Mouse (Mus musculus) adrenal gland, postnatal 14 days (tissue): Measurements from ENCODE around the gene C2cd2. TPM values are rescaled to one million over a fixed set of nuclear protein-coding genes. Genes with fewer than 3 reads are reported as not detected.

Experiments
- DNase-seq: peaks from one replicate; pipeline ENCODE4 v3.0.0; 2021; ENCODE audit warnings: mixed read lengths
- total RNA-seq: library from RNA; stranded (reverse); gene quantifications from 2 replicates; pipeline ENCODE4 v1.2.3, GENCODE M21; 2021

The C2cd2 gene
- total RNA-seq, 1 experiment from 2014 or later, result 38.2 TPM

DNA sequence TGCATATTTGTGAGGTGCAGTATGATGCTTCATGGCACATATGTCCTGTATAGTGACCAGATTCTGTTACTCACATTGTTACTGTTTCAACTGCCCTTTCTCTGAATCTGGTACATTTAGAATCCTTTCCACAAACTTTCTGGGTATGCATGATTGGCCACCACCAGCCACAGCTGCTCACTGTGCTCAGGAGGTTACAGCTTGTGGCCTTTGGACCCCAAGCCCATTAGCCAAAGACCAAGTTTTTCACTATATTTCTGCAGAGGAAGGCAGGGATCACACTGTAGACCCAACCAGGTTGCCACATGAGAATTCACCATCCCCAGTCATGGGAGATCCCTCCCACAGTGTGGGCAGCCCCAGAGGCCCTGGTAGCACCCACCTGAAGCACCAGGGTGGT is 79.5 kb downstream of the C2cd2 start:
- DNase-seq, result no peak

DNA sequence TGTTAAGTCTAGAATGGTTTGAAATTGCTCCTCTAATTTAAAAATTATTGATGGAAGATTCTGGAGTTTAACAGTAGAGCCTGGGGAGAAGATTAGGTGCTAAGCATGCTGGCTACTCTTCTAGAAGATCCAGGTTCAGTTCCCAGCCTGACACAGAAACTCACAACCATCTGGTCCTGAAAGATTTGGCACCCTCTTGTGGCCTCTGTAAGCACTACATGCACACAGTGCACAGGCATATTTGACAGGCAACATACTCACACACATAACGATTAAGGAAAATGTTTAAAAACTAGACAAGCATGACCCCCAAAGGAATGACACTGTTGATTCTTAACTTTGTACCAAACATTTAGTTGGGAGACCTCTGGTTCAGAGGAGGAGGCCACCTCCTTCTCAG is 83.3 kb downstream of the C2cd2 start:
- peak; percentile 65 for DNase-seq

DNA sequence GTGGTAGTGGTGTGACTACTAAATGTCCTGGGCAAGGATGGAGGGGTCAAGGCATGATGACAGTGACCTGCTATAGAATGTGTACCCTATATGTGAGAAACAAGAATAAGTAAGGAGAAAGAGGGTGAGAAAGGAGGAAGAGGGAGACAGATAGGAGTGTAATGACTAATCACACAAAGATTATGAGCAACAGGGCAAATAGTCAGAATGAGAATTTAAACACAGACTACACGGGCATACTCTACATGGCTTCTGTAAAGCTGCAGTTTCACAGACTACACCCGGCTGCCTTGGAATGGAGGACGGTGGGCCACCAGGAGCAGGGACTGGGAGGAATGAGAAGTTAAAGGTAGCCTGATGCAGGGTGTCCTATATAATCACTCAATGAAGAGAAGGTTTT is 84.9 kb downstream of the C2cd2 start:
- no peak for DNase-seq

GRCm38 (mm10) chr16:97875101-97875500 is 87.3 kb downstream of the C2cd2 start:
- DNase-seq, result no peak

DNA sequence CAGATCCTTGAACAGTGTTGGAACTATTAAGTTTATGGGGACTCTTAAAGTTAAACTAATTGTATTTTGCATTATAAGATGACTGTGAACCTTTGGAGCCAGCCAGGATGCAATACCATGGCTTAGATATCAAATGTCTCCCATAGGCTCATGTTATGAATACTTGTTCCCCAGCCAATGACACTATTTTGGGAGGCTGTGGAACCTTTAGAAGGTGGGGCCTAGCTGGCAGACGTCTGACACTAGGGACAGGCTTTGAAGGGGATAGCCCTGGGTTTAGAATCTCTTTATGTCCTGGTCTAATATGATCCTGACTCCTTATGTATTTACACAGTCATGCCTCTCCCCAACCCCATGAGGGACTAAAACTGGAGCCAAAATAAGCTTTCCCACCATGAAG is 88.0 kb downstream of the C2cd2 start:
- DNase-seq, result no peak

- no peak for DNase-seq
These were observed 89.7 kb downstream of the C2cd2 start for GRCm38 (mm10) chr16:97872657-97873056.

DNA sequence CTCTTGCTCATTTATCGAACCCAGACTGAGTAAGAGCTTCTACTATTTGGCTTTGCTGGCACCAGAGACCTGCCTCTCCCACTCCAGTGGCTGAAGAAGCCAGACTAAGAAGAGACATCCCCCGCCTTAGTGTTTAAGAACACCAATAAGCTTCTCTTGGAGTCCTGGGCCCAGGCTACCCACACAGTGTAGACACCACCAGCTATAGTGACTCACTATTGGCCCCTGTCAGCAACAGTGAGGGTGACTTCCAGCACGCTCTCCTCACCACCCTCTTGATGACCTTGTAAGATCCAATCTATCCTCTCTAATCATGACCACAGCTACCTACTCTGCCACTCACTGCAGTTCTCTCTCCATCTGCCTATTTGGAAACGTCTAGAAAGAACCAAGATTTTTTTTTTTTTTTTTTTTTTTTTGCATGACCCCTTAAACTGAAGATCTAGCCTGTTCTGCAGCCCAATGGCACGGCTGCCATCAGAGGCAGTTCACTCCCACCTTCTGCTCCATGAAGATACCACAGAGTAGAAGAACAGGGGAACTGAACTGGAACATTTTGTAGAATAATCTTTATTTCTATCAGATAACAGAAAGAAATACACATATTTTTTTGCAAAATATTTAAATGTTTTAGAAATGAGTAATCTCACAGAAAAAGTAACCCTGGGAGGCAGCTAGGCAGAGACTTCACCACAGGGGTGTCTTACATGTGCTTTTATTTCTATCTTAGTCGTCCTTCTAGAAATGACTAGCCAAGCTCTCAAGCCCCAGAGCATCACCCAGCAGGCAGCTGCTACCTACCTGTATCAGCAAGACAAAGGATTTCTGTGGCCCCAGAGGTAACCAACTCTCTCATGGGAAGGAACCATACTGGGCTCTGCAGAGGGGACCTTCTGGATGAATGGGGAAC is 93.0 kb downstream of the C2cd2 start:
- no peak for DNase-seq

DNA sequence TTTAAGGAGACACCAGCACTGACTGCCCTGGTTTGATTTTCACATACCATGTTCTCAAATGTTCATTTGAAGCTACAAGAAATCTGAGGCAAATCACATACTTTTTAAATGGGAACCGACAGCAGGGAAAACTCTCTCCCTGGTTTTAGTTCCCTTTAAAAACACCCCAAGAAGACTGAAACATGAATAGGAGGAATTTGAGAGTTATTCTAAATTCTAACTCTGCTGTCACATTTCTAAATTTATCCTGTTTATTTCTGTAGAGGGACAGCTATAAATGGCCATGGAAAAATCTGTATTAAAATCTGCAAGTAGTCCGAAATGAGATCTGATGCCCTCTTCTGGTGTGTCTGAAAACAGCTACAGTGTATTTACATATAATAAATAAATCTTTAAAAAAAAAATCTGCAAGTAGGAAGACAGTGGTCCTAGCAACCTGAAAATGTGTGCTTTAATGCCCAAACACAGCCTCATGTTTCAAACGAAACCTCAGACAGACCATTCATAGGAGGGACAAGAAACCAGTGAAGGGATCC is 98.4 kb downstream of the C2cd2 start:
- no peak for DNase-seq

DNA sequence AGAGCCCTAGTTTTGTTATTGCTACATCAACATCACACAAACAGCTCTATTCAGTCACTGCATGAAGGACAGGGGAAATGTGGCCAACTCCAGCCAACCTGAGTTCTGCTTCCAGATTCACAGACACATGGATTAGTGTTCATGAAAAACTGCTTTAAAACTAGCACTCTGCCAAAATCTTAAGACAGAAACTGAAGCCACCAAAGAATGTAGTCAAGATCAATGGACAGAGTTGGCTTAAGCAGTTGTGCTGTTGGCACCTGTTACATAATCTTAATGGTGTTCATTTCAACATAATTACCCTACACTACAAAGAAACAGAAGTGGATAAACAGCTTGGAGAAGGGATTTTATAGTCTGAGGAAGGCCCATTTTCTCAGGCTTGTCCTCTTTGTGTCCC is 106.3 kb downstream of the C2cd2 start:
- DNase-seq, result no peak

DNA sequence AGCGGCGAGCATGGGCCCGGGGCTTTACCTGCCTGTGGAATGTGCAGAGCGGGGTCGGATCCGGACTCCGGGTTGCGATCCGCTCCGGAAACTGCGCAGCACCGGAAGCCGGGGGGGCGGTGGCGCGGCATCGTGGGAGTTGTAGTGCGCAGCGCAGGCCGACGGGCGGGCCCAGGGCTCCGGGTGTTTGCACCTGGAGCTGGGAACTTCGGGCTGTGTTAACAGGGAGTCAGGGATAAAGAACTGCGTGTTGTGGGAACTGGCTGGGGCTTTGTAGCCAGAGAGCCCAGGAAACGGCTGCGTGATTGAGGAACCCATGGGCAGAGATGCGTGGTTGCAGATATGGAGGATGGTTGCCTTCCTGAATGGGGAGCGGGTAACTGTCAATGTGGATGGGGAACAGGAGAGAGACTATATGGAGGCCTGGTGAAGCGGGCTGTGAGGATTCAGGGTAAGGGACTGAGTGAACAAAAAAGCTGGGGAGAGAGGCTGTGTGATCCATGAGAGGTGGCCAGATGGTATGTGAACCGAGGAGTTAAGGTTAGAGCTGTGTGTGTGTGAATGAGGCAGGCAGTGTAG is 110.6 kb downstream of the C2cd2 start, which contains the start of gene Prdm15:
TSS of gene Prdm15 (minus strand) at position 110 of the 579 bp plus-strand sequence.
- peak; percentile 93 for DNase-seq

GRCm38 (mm10) chr16:97851061-97851740 is 111.2 kb downstream of the C2cd2 start:
- DNase-seq, result peak; percentile 95

DNA sequence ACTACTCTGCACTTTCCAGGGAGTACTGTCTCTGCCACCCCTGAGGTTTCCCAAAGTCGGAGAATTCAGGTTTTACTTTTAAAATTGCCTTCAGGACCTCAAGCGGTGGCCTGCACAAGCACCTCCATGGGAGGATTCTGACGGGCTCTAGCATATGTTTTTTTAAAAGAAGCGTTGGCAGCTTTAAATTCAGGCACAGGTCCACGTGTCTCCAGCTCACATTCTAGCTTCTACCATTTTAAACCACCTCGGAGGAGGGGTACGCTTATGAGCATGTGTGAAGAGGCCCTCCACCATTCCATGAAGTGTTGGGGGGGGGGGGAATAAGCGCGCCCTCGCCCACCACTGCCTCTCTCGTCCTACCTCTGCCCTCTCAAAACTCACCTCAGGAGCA is 111.7 kb downstream of the C2cd2 start:
- DNase-seq, result no peak

- DNase-seq, result no peak
These were observed 113.6 kb downstream of the C2cd2 start for GRCm38 (mm10) chr16:97848832-97849231.

GRCm38 (mm10) chr16:97844967-97845937 is 117.1 kb downstream of the C2cd2 start:
- peak; percentile 61 for DNase-seq

- DNase-seq, result no peak
These were observed 130.2 kb downstream of the C2cd2 start for GRCm38 (mm10) chr16:97832154-97832553.

DNA sequence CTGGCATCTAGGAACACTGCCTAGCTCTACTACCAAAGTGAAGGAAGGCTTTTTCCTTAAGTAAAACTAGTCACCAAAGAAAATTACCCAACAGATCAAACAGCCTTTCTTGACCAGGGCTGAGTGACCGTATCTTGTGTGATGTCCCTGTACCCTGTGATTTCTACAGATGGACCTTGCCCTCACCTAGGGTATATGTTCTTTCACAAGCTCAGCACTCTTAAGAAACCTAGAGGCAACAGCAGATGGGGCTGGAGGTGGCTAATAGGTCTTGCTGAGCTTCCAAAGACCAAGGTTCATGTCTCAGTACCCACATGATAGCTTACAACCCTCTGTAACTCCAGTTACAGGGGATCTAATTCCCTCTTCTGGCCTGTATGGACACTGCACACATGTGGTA is 134.2 kb downstream of the C2cd2 start:
- DNase-seq, result no peak

- no peak for DNase-seq
These were observed 138.9 kb downstream of the C2cd2 start for GRCm38 (mm10) chr16:97823311-97824007.

DNA sequence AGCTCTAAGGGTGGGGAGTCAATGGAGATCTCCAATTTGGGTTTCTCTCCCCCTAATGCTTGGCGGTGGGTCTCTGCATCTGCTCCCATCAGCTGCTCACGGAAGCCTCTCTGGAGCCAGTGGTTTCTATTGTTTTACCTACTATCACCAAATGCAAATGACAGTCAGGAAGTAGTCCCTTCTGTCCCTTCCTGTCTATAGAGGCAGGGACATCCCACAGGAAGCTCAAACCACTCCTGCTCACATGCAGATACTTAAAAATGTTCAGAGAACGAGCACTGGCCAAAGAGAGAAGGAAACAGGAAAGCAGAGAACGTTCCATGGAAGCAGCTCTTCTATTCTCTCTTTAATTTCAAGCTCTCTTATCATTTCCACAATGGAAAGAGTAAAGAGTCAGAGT is 142.9 kb downstream of the C2cd2 start:
- DNase-seq, result no peak

DNA sequence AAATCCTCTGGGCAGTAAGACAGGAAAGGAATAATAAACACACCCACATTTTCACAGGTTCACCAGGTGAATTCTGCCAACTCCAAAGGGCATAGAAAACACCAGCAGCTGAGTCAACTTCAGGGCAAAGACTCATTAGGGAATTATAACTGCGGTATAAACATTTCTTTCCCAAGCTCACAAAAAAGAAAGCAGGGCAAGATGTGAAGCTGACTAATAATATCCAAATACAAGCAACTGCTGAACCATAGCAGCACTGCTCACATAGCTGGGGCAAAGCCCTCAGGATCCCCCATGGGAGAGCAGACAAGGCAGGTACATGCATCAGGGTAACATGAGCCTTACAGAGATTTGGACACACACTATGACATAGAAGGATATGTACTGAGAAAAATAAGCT is 145.0 kb downstream of the C2cd2 start:
- no peak for DNase-seq

GRCm38 (mm10) chr16:97815269-97815668 is 147.1 kb downstream of the C2cd2 start:
- DNase-seq, result no peak

DNA sequence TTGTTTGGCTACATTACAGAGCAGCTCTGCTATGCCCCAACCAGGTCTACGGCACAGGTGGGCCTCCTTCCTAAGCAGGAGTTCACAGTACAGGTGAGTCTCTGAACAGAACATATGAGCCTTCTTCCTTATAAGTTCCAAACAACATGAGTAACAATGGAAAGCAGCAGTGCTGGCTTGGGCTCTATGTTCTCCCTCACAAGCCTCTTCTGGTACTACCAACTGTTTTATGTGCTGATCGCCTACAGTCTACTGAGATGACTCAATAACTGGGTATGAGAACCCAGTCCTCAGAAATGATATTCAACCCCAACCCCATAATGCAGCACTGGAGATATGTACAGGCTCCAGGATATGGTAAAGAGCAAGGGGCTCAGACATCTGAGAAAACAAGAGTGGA is 148.3 kb downstream of the C2cd2 start:
- no peak for DNase-seq
